Mouse (Mus musculus) cerebellum, adult 11 months (tissue): ENCODE results near the gene Fpgs.

Source experiments
- DNase-seq: peaks from one replicate; pipeline ENCODE4 v3.0.0; 2022

The Fpgs gene

DNA sequence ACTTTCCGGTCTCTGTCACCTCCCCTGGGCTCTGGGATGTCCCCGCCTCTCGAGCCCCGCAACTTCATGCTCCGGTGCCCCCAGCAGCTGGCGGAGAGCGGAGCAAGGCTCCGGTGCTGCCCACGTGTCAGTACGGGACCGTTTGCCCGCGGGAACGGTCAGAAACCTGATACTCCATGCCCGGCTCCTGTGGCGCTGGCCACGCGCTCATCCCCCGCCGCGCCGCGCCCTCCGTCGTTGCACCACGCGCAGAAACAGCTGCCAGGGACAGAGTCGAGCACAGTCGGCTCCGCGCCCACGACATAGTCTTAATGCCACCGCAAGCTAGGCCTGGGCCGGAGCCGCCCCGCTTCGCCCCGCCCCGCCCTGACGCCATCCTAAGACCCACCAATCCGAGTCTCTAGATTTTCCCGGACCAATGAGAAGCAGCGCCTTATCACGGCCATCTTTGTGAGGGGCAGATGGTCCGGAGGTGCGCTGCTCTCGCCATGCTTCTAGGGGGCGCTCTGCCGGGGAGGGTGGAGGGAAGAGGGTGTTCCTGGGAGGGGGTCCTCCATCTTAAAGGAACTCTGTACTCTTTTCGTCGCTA, 10.0 kb downstream of the Fpgs start:
- DNase-seq: peak; percentile 94

DNA sequence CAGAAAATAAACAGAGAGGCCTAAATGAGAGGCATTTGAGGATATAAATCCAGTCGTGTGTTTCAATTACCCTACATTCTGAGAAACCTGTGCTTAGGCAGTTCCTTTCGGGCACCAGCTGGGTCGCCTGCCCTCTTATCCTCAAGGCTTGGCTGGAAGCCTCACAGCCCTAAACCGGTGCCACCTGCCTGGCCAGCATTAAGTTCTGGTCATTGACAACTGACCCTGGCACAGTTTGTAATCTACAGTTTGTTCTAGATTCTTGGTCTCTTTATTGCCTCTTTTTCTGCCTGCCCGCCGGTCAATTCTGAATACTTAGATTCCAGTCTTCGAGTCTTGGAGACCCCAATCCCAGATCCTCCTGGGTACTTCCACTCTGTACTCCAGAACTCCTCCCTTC, 10.7 kb downstream of the Fpgs start:
- DNase-seq: no peak

DNA sequence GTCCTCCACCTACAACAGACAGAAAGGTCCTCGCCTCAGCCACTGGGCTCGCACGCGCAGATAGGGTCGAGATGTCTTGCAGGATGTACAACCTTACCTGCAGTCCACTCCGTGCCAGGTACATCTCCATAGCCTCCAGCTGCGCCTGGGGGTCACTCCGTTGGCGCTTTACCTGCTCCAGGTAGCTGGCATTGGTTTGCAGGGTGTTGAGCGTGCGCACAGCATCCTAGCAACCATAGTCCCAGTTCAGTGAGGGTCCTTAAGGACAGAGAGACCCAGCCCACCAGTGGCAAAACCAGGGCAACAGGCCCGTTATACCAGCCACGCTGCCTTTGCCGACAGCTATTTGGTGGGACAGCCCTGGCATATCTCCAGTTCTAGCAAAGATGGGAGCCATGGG, 11.4 kb downstream of the Fpgs start:
- no peak for DNase-seq

- DNase-seq: no peak
These were observed 12.9 kb downstream of the Fpgs start for GRCm38 (mm10) chr2:32691041-32691440.

DNA sequence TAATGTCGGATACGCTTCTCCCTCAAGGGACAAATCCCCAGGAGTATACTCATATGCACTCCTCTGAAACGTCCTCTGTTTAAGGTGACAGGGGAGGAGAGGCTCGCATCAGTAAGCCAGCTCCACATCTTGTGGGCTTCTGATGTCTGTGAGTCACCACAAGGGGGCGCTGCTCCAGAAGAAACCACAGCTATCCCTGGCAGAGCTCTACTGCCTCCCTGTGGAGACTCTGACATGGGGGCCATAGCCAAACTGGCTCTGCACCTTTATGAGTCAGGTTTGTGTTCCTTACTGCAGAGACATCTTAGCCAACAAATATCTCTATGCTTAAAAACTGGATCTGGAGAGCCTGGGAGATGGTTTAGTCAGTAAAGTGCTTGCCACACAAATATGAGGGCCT, 14.5 kb downstream of the Fpgs start:
- DNase-seq: peak; percentile 84

GRCm38 (mm10) chr2:32687562-32687961, 16.4 kb downstream of the Fpgs start:
- no peak for DNase-seq

GRCm38 (mm10) chr2:32686640-32687039, 17.3 kb downstream of the Fpgs start:
- no peak for DNase-seq

GRCm38 (mm10) chr2:32685807-32686206, 18.1 kb downstream of the Fpgs start:
- DNase-seq: no peak

- no peak for DNase-seq
These were observed 19.1 kb downstream of the Fpgs start for GRCm38 (mm10) chr2:32684681-32685428.

DNA sequence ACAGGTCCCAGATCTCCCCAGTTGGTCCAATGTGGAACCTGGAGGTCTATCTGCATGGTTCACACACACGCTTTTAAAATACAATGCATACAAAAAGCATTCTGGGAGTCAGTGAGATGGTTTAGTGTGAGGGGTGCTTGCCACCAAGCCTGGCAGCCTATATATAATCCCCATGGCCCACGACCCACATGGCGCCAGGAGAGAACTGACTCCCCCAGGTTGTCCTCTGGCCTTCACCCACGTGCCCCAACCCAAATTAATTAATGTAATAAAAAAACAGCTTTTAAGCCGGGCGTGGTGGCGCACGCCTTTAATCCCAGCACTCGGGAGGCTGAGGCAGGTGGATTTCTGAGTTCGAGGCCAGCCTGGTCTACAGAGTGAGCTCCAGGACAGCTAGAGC, 20.2 kb downstream of the Fpgs start:
- DNase-seq: no peak

DNA sequence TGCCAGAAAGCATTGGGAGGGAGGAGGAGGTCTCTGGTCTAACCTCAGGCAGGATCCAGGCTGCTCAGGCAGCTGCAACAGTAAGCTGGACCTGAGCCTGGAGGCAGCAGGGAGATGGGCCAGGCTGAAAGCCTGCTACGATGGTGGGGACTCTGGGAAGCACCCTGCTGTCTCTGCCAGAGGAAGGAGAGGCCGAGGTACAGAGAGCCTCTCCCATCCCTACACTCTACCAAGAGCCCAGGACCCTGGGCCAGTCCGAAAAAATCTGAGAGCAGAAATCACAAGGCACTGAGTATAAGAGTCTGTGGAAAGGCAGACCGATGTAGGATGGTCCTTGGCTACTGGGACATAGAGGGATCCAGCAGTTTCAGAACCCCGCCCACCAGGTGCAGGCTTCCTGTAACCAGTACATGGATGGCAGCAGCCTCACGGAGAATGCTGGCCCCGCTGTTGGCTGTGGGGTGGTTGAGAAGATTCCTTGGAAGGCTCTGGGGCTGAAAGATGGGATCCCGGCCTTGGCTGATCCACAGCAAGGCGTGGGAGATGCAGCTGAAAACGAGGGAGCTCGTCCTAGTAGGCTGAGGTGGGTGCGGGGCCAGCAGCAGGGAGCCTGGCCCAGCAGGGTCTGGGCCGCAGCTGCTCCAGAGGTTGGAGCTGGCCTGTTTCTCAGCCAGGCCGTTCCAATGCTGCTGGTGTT, 21.1 kb downstream of the Fpgs start:
- no peak for DNase-seq

DNA sequence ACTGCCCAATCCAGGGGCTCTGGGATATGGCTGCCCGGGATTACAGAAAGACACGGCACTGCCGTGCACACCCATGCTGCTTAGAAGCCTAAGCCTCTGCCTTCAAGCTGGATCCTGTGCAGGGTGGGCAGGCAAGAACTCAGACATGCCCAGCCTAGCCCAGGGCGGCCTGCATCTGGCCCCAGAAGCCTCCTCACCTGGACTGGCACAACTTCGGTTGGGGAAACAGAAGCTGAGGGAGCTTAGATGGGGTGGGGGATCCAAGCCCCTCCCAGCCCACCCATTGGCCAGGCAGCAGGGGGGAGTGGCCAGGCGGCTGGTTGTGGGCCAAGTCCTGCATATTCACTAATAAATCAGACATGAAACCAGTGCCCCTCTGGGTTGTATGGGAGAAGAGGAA, 22.2 kb downstream of the Fpgs start:
- no peak for DNase-seq

DNA sequence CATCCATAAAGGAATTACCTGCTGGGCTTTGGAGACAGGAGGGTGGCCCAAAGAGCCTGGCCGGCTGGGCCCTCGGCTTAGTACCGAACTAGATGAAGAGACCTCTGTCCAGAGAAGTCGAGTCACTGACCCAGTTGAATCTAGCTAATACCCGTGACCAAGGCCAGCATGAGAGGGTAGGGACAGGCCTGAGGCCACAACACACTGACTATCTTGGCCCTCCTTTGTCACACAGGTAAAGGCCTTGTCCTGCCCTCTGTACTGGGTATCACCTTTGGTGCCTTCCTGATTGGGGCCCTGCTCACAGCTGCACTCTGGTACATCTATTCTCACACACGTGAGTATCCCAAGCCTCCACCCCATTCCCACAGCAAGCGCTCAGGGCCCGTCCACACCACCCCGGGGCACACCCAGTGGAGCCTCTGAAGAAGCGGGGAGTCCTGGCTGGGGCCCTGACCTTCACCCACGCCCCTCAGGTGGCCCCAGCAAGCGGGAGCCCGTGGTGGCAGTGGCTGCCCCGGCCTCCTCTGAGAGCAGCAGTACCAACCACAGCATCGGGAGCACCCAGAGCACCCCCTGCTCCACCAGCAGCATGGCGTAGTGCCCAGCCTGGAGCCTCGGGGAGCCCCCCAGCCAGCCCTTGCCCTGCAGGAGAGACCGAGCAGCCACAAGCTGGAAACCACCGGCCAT, 22.8 kb downstream of the Fpgs start:
- no peak for DNase-seq

- no peak for DNase-seq
These were observed 23.9 kb downstream of the Fpgs start for GRCm38 (mm10) chr2:32680051-32680451.

DNA sequence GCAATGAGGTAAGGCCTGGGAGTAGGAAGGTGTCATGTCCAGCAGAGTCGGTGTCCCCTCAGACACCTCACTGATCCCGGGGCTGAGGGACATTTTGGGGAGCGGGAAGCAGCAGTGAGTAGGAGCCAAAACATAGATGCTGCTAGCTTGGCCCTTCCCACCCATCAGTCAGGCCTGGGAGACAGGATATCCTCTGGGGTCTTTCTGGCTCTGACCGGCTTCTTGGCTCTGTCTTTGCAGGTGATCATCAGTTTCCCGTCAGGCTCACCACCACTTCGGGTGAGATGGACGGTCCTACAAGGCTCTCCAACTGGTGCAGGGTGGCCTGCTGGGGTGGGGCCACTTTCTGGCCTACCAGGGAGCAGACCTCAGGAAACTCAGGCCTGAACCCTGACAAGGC, 26.3 kb downstream of the Fpgs start:
- DNase-seq: no peak

- DNase-seq: no peak
These were observed 27.1 kb downstream of the Fpgs start for GRCm38 (mm10) chr2:32676821-32677220.

GRCm38 (mm10) chr2:32673176-32673917, 30.6 kb downstream of the Fpgs start:
- no peak for DNase-seq

DNA sequence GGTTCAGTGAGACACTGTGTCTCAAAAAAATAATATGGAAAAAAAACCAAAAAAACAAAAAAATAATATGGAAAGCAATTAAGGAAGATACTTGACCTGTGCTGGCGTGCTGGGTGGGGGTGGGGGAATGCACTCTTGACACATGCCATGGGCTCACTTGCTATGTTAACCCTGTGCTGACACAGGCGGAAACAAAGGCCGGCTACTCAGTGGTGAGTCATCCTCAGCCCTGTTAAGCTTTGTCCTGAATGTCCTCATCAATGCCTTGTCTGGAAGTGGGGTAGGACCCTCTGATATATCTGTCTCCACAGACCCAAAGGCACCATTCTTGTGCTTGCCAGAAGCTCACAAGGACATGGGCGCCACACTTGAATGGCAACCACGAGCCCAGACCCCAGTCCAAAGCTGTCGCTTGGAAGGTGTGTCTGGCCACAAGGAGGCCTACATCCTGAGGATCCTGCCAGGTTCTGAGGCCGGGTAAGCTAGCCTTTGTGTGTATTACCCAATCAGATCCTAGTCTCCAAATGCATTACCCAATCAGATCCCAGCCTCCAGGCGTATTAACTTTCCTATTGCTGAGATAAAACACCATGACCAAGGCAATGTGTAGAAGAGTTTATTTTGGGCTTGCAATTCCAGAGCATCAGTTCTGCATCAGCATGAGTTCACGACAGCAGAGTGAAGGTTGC, 31.9 kb downstream of the Fpgs start:
- DNase-seq: no peak

DNA sequence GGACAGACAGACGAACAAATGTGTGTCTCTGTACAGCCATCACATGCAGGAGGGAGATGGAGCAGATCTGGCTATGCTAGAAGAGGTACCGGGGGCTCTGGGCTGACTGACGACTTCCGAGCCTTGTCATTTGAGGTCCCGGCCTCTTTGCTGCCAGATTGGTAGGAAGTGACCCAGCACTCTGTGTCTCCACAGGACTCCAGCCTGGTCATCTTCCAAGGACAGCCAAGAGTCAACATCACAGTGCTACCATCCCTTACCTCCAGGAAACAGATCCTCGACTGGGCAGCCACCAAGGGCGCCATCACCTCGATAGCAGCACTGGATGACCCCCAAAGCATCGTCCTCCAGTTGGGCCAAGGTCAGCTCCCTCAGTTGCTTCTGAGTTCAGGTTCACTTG, 32.8 kb downstream of the Fpgs start:
- DNase-seq: no peak

- DNase-seq: no peak
These were observed 34.1 kb downstream of the Fpgs start for GRCm38 (mm10) chr2:32669876-32670275.

GRCm38 (mm10) chr2:32668176-32668575, 35.8 kb downstream of the Fpgs start:
- DNase-seq: no peak

GRCm38 (mm10) chr2:32667775-32668174, 36.2 kb downstream of the Fpgs start:
- no peak for DNase-seq
